Mouse (Mus musculus): ENCODE data around the gene Gpr107. TPM values are rescaled to one million over a fixed set of nuclear protein-coding genes. Genes with fewer than 3 reads are reported as not detected.

The Gpr107 gene
- polyA plus RNA-seq, 1 experiment: 28.7 TPM

DNA sequence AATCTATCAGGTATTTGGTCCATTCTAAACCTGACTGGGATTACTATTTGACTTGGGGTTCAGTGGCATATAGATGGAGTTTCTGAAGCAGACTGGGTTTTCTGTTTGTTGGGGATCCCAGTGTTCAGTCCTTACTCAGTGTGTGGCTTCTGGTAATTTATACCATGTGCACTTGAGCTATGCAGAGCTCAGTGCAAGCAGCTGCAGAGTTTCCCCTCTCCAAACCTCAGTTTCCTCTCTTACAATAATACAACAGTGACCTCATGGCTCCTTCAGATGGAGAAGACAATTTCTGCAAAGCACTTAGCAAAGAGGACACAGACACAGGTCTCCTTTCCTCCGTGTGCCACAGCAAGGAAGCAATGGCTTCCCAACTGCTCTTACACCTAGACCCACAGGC is 7.2 kb upstream of the Gpr107 start:
- Histone ChIP-seq H3K36me3 (ENCODE audit: control insufficient read depth, insufficient read depth) (peaks cover under 1% of the 10 kb centered on the region), H3K79me3 (ENCODE audit: low read depth) (peaks cover 3% of the 10 kb centered on the region), H3K27me3 (ENCODE audit: control insufficient read depth, insufficient read depth, insufficient read length) (no peaks in the 10 kb centered on the region), H3K4me3 (ENCODE audit: insufficient read depth, poor library complexity, severe bottlenecking) (no peak overlapping the region), H3K79me2 (ENCODE audit: control insufficient read depth, insufficient read depth) (peaks cover 14% of the 10 kb centered on the region), H3ac (ENCODE audit: control insufficient read depth, insufficient read length, low read depth) (no peak overlapping the region)
- TF ChIP-seq MYOD1 (IDR thresholded peaks at IDR 0.05; ENCODE audit: control insufficient read depth, insufficient read length, low read depth): no peak
- no peak for TF ChIP-seq FOSL1 (IDR thresholded peaks at IDR 0.05; ENCODE audit: insufficient read depth, low read length, poor library complexity, severe bottlenecking)
- no peak for TF ChIP-seq CTCF (IDR thresholded peaks at IDR 0.05; ENCODE audit: control insufficient read depth, insufficient read depth, insufficient read length)
- no peak for TF ChIP-seq CEBPB (IDR thresholded peaks at IDR 0.05; ENCODE audit: low read depth)
- no peak for TF ChIP-seq MYOG (IDR thresholded peaks at IDR 0.05; ENCODE audit: control insufficient read depth, extremely low read depth, insufficient read length)
- TF ChIP-seq USF1 (IDR thresholded peaks at IDR 0.05; ENCODE audit: low read depth): no peak
- no peak for TF ChIP-seq MAX (IDR thresholded peaks at IDR 0.05)

DNA sequence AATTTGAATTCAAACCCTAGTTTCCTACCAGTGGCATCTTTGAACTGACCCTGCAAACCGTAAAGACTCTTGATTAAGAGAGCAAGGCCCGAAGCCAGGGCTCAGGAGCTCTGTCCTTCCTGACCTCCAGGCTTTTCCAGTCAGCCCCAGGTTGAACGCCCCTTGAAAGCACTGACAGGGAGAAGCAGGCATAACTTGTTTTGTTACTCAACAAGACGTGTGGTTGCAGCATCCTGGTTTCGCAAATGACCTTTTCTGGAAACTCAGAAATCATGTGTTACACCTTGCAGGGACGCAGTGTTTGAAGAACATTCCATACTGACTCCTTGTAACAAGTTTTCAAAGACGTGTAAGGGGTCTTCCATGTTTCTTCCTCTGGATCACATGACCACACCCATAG is 5.1 kb upstream of the Gpr107 start:
- Histone ChIP-seq H3K79me2 (ENCODE audit: control insufficient read depth, insufficient read depth) (peaks cover 4% of the 10 kb centered on the region), H3ac (ENCODE audit: control insufficient read depth, insufficient read length, low read depth) (no peak overlapping the region), H3K27me3 (ENCODE audit: control insufficient read depth, insufficient read depth, insufficient read length) (no peaks in the 10 kb centered on the region), H3K79me3 (ENCODE audit: low read depth) (peaks cover 1% of the 10 kb centered on the region), H3K36me3 (ENCODE audit: control insufficient read depth, insufficient read depth) (peaks cover 5% of the 10 kb centered on the region), H3K4me3 (ENCODE audit: insufficient read depth, poor library complexity, severe bottlenecking) (no peak overlapping the region)
- TF ChIP-seq MYOG (IDR thresholded peaks at IDR 0.05; ENCODE audit: control insufficient read depth, extremely low read depth, insufficient read length): no peak
- no peak for TF ChIP-seq CTCF (IDR thresholded peaks at IDR 0.05; ENCODE audit: control insufficient read depth, insufficient read depth, insufficient read length)
- TF ChIP-seq MAX (IDR thresholded peaks at IDR 0.05): no peak
- no peak for TF ChIP-seq FOSL1 (IDR thresholded peaks at IDR 0.05; ENCODE audit: insufficient read depth, low read length, poor library complexity, severe bottlenecking)
- TF ChIP-seq MYOD1 (IDR thresholded peaks at IDR 0.05; ENCODE audit: control insufficient read depth, insufficient read length, low read depth): no peak
- no peak for TF ChIP-seq USF1 (IDR thresholded peaks at IDR 0.05; ENCODE audit: low read depth)
- TF ChIP-seq CEBPB (IDR thresholded peaks at IDR 0.05; ENCODE audit: low read depth): no peak

DNA sequence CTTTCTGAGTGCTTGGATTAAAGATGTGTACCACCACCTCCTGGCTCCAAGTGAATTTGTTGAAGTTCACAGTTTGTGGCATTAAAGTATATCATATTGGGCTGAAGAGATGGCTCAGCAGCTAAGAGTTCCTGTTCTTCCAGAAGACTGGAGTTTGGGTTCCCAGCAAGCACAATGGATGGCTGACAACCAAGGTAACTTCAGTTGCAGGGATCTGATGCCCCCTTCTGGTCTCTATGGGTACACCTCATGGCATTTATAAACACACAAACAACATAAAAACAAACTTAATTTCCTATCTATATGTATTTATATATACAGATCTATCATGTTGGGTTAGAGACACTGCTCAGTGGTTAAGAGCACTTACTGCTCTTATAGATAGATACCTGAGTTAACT is 1.4 kb upstream of the Gpr107 start:
- Histone ChIP-seq H3K4me3 (ENCODE audit: insufficient read depth, poor library complexity, severe bottlenecking) (no peak overlapping the region), H3ac (ENCODE audit: control insufficient read depth, insufficient read length, low read depth) (no peak overlapping the region), H3K36me3 (ENCODE audit: control insufficient read depth, insufficient read depth) (peaks cover 5% of the 10 kb centered on the region)

DNA sequence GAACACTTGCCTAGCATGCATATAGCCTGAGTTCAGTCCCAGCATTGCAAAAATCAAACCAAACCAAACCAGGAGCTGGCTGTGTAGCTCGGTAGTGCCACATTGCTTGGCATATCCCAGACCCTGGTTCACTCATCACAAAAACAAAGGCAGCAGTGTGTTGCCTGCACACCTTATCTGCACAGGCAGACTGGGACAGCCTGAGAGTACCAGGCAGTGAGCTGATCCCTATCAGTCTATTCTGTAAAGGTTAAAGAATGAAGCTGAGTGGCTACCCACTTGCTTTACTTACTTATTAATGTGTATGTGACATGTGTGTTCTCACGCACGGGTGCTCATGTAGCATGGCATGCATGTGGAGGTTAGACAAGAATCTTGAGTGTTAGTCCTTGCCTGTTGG is 4.7 kb downstream of the Gpr107 start:
- Histone ChIP-seq H3K4me3 (ENCODE audit: insufficient read depth, poor library complexity, severe bottlenecking) (no peak overlapping the region), H3K79me2 (ENCODE audit: control insufficient read depth, insufficient read depth) (peaks cover 100% of the 10 kb centered on the region), H3K79me3 (ENCODE audit: low read depth) (peaks cover 73% of the 10 kb centered on the region), H3K36me3 (ENCODE audit: control insufficient read depth, insufficient read depth) (peaks cover 4% of the 10 kb centered on the region), H3ac (ENCODE audit: control insufficient read depth, insufficient read length, low read depth) (no peak overlapping the region), H3K27me3 (ENCODE audit: control insufficient read depth, insufficient read depth, insufficient read length) (no peaks in the 10 kb centered on the region)
- no peak for TF ChIP-seq FOSL1 (IDR thresholded peaks at IDR 0.05; ENCODE audit: insufficient read depth, low read length, poor library complexity, severe bottlenecking)
- no peak for TF ChIP-seq USF1 (IDR thresholded peaks at IDR 0.05; ENCODE audit: low read depth)
- TF ChIP-seq CTCF (IDR thresholded peaks at IDR 0.05; ENCODE audit: control insufficient read depth, insufficient read depth, insufficient read length): no peak
- no peak for TF ChIP-seq MYOD1 (IDR thresholded peaks at IDR 0.05; ENCODE audit: control insufficient read depth, insufficient read length, low read depth)
- TF ChIP-seq CEBPB (IDR thresholded peaks at IDR 0.05; ENCODE audit: low read depth): no peak
- TF ChIP-seq MAX (IDR thresholded peaks at IDR 0.05): no peak
- TF ChIP-seq MYOG (IDR thresholded peaks at IDR 0.05; ENCODE audit: control insufficient read depth, extremely low read depth, insufficient read length): no peak

More for the DNA sequence above, 1.4 kb upstream of the Gpr107 start:
- peaks cover 41% of the 10 kb centered on the region for H3K79me2 ChIP-seq (ENCODE audit: control insufficient read depth, insufficient read depth)
- H3K79me3 ChIP-seq (ENCODE audit: low read depth): peaks cover 33% of the 10 kb centered on the region
- no peak for TF ChIP-seq CEBPB (IDR thresholded peaks at IDR 0.05; ENCODE audit: low read depth)
- TF ChIP-seq MYOD1 (IDR thresholded peaks at IDR 0.05; ENCODE audit: control insufficient read depth, insufficient read length, low read depth): no peak
- no peak for TF ChIP-seq FOSL1 (IDR thresholded peaks at IDR 0.05; ENCODE audit: insufficient read depth, low read length, poor library complexity, severe bottlenecking)
- no peak for TF ChIP-seq MYOG (IDR thresholded peaks at IDR 0.05; ENCODE audit: control insufficient read depth, extremely low read depth, insufficient read length)
- no peak for TF ChIP-seq CTCF (IDR thresholded peaks at IDR 0.05; ENCODE audit: control insufficient read depth, insufficient read depth, insufficient read length)
- no peak for TF ChIP-seq USF1 (IDR thresholded peaks at IDR 0.05; ENCODE audit: low read depth)
- no peak for TF ChIP-seq MAX (IDR thresholded peaks at IDR 0.05)
- no peaks in the 10 kb centered on the region for H3K27me3 ChIP-seq (ENCODE audit: control insufficient read depth, insufficient read depth, insufficient read length)

DNA sequence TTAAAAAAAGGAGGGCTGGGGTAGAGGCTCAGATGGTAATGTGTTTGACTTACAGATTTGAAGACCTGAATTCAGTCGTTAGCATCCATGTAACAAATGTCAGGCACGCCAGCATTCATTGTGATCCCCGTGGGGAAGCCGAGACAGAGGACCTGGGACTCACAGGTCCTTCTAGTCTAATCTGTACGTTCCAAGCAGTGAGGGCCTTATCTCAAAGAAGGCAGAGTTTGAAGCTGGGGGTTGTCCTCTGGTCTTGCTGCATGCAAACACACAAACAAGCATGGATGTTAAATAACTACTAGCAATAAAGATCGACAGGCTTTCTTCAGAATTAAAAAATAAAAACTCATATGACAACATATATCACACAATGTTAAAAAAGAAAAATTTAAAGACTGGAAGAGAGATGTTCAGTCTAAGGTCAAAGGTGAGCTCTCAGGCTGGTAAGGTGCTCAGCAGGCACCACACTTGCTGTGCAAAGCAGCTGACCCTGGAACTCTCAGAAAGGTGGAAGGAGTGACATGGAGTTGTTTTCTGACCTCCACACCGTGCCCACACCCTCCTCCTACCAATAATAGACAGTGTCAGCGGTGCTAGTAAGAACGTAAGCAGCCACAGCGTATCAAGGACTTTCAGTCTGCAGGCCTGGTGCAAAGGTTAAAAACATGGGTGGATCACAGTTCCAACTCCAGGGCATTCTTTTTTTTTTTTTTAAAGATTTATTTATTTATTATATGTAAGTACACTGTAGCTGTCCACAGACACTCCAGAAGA is 8.2 kb downstream of the Gpr107 start:
- Histone ChIP-seq H3K27me3 (ENCODE audit: control insufficient read depth, insufficient read depth, insufficient read length) (no peaks in the 10 kb centered on the region), H3K79me2 (ENCODE audit: control insufficient read depth, insufficient read depth) (peaks cover 100% of the 10 kb centered on the region), H3K36me3 (ENCODE audit: control insufficient read depth, insufficient read depth) (peaks cover 4% of the 10 kb centered on the region), H3K79me3 (ENCODE audit: low read depth) (peaks cover 60% of the 10 kb centered on the region), H3K4me3 (ENCODE audit: insufficient read depth, poor library complexity, severe bottlenecking) (no peak overlapping the region), H3ac (ENCODE audit: control insufficient read depth, insufficient read length, low read depth) (no peak overlapping the region)
- TF ChIP-seq MYOG (IDR thresholded peaks at IDR 0.05; ENCODE audit: control insufficient read depth, extremely low read depth, insufficient read length): no peak
- TF ChIP-seq USF1 (IDR thresholded peaks at IDR 0.05; ENCODE audit: low read depth): no peak
- no peak for TF ChIP-seq MAX (IDR thresholded peaks at IDR 0.05)
- no peak for TF ChIP-seq FOSL1 (IDR thresholded peaks at IDR 0.05; ENCODE audit: insufficient read depth, low read length, poor library complexity, severe bottlenecking)
- TF ChIP-seq CEBPB (IDR thresholded peaks at IDR 0.05; ENCODE audit: low read depth): no peak
- no peak for TF ChIP-seq MYOD1 (IDR thresholded peaks at IDR 0.05; ENCODE audit: control insufficient read depth, insufficient read length, low read depth)
- no peak for TF ChIP-seq CTCF (IDR thresholded peaks at IDR 0.05; ENCODE audit: control insufficient read depth, insufficient read depth, insufficient read length)

Data from C2C12 (cell line).